22 mouse cellular contexts compared by ENCODE assay signal in genomic region chr14:77716981-77717380, GRCm38 (mm10).
DNase-seq lines count a peak whose midpoint lies in the region.
"Had no signal": no experiment of that assay in that cellular context is flagged by ENCODE, and none has a peak within 500 bp of the region (broad histone marks: within the 10 kb centered on the region; RNA-seq: fewer than 3 reads in every experiment).

No protein-coding gene starts in this region.

- peaks cover 23% of the 10 kb centered on the region for H3K4me1 ChIP-seq in heart, embryonic 10.5 days
- H3K4me1 ChIP-seq: forebrain, embryonic 10.5 days had no signal

- no peaks in the 10 kb centered on the region for H3K27me3 ChIP-seq in heart, embryonic 10.5 days (ENCODE audit: insufficient read depth, poor library complexity, severe bottlenecking)
- H3K27me3 ChIP-seq: CH12.LX; embryonic facial prominence, embryonic 13.5 days; embryonic facial prominence, embryonic 15.5 days; forebrain, embryonic 12.5 days had no signal

- no peaks in the 10 kb centered on the region for H3K36me3 ChIP-seq in heart, embryonic 10.5 days
- H3K36me3 ChIP-seq: embryonic facial prominence, embryonic 13.5 days; embryonic facial prominence, embryonic 15.5 days had no signal

- 83% methylated on average over 5 of the region's 5 CpGs for WGBS in heart, embryonic 10.5 days

- H3K9me3 ChIP-seq in heart, embryonic 10.5 days, result no peaks in the 10 kb centered on the region
- H3K9me3 ChIP-seq: embryonic facial prominence, embryonic 13.5 days; embryonic facial prominence, embryonic 15.5 days had no signal

- no peak overlapping the region for H3K4me3 ChIP-seq in heart, embryonic 10.5 days
- H3K4me3 ChIP-seq: embryonic facial prominence, embryonic 13.5 days; embryonic facial prominence, embryonic 15.5 days; erythroblast, embryonic 14.5 days; forebrain, embryonic 10.5 days; forebrain, embryonic 12.5 days had no signal

- intact Hi-C loops in heart, postnatal 14 days (cut with DNase I), result no loop called here
- intact Hi-C loops in left cerebral cortex, postnatal 14 days (cut with DNase I), result no loop called here

- H3K27ac ChIP-seq in heart, embryonic 10.5 days, result 0 out of 2 replicates have a peak overlapping the region, but pooled peaks have one; percentile 36
- H3K27ac ChIP-seq: embryonic facial prominence, embryonic 13.5 days; embryonic facial prominence, embryonic 15.5 days; forebrain, embryonic 10.5 days; forebrain, embryonic 12.5 days had no signal

- DNase-seq in heart, embryonic 10.5 days (ENCODE audit: low spot score), result no peak
- DNase-seq in heart, postnatal 14 days, result no peak
- DNase-seq in ES-CJ7 (ENCODE audit: low read depth, low spot score) (peak; percentile 10), ZHBTc4 (ENCODE audit: low read depth, low spot score) (peak; percentile 1)
- no peak for DNase-seq in left cerebral cortex, postnatal 14 days (ENCODE audit: low spot score in 2 of 2)
- DNase-seq: adrenal gland, adult 2 months; adrenal gland, postnatal 10 days; adrenal gland, postnatal 25 days; B cell, adult 2 months; cerebellum, adult 11 months; cerebellum, adult 18-20 months; cerebellum, adult 8-10 months; cerebellum, adult 9-11 months; cerebellum, postnatal 14 days; cerebellum, postnatal 36 days; embryo, embryonic 11 days had no signal

Comparison
In these comparisons a context has a peak if more than half of its experiments do, and no peak if none do; other contexts are left out.
1. DNase-seq: peak in ES-CJ7 (single experiment) and ZHBTc4 (single experiment); none in heart, embryonic 10.5 days (single experiment), heart, postnatal 14 days (0 of 2) and left cerebral cortex, postnatal 14 days (0 of 2).